Mouse (Mus musculus): Measurements from ENCODE around the gene Olfr1418.
A peak's percentile ranks its signal among the peaks of the same experiment; 100 is the strongest.
"Not testable (repeated sequence)": the region's sequence is repeated elsewhere in the genome, so short reads cannot be mapped to it uniquely, and the experiment has no call there.

The Olfr1418 gene

DNA sequence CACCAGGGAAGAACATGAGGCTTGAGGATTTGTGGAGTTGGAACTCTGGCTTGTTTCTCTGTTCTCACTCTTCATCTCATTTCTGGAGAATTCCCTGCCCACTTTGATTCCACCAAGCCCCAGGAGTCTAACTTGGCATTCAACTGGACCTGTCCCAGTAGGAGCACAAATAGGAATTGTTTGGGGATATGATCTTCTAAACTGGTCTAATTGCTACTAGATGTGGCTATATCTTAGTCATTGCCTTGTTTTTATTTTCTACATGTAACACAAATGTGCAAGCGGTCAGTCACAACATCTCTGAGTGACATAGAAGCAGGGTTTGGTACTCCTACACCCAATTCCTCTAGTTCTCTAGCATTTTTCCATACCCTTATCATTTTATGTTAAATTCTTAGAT, at the start of gene Olfr1418:
Gene Olfr1418, minus strand, starts transcription at position 101 of the 400 bp plus-strand sequence.
- no peak for DNase-seq

GRCm38 (mm10) chr19:11886265-11886664, 25.4 kb upstream of the Olfr1418 start, which contains the start of gene Olfr1420:
Gene Olfr1420 (plus strand): TSS chr19:11886565.
- DNase-seq = no peak

GRCm38 (mm10) chr19:11878404-11878803, 17.5 kb upstream of the Olfr1418 start:
- not testable (repeated sequence) for DNase-seq

DNA sequence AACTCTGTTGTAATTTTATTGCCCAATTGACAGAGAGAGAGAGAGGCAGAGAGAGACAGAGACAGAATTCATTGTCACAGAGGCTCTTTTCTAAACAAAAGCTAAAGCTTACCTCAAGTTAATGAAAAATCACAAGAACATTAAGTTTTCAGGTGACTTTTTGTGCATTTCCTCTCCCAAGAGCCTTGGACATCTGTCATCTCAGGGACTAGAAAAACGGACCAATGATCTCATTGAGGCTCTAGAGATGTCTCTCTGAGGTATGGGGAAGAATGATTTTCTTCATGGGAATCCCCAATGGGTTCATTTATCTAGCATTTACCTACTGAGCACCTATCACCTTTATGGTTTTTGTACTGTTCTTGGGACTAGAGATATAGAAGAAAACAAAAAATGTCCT, 14.1 kb upstream of the Olfr1418 start, which contains the start of gene Olfr1419:
Gene Olfr1419, minus strand, starts transcription at position 101 of the 400 bp plus-strand sequence.
- DNase-seq = no peak

- no peak for DNase-seq
Measured at GRCm38 (mm10) chr19:11867837-11868236, 7.0 kb upstream of the Olfr1418 start.

DNA sequence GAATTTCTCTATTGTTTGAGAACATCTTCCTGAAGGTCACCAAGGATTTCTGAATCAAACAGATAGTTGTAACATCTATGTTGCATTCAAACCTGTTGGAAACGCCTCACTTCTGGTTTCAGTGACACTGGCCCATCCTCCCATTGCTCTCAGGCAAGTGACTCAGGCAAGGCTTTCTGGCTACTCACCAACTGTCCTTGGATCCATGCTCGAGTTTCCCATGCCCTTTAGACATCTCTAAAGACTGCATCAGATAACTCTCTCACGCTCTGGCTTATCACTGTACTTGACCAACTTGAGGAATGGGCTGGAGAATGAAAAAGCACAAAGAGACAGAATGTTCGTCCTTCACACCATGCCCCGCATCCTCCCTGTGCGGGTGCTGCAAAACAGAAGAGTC, 4.4 kb downstream of the Olfr1418 start:
- no peak for DNase-seq

DNA sequence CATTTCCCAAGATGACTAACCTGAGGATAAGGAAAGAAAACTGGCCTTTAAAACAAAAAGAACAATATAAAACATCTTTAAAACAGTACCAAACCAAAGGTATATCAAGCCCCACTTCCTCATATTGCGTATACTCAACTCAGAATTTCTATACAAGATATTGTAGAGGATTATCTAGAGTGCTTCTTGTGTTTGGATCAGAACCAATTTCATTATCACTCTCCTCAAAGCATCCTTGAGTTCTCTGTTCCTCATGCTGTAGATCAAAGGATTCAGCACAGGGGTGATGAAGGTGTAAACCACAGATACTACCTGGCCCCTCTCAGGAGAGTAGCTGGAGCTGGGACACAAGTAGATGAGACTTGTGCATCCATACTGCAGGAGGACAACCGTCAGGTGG, 6.0 kb downstream of the Olfr1418 start:
- DNase-seq = no peak

GRCm38 (mm10) chr19:11852652-11853051, 8.2 kb downstream of the Olfr1418 start:
- no peak for DNase-seq

DNA sequence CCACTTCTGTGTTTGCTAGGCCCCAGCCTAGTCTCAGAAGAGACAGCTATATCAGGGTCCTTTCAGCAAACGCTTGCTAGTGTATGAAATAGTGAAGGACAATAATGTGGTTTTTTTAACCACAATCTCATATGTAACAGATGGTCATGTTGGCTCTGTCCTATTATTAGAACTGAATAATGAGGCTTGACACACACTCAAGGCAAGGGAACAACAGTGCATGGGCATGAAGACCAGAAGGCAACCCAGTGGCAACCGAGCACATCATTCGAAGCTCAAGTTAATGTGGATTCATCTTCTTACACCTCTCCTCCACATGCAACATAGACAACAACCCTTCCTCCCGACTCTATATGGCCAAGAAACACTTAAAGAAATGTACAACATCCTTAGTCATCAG, 14.5 kb downstream of the Olfr1418 start:
- peak; percentile 5 for DNase-seq

DNA sequence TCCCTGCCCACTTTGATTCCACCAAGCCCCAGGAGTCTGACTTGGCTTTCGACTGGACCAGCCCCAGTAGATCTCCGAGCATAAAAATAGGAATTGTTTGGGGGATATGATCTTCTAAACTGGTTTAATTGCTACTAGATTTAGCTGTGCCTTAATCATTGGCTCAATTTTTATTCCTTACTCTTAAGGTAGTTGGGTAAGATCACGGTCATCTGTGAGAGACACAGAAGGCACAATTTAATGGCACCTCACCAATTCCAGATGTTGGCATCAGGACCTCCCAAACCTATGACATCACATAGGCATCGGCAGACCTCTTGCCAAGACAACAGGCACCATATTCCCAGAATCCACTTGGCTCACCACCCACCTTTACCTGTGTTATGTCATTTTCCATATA, 21.7 kb downstream of the Olfr1418 start, which contains the start of gene Olfr1417:
Gene Olfr1417, minus strand, starts transcription at position 101 of the 400 bp plus-strand sequence.
- no peak for DNase-seq

DNA sequence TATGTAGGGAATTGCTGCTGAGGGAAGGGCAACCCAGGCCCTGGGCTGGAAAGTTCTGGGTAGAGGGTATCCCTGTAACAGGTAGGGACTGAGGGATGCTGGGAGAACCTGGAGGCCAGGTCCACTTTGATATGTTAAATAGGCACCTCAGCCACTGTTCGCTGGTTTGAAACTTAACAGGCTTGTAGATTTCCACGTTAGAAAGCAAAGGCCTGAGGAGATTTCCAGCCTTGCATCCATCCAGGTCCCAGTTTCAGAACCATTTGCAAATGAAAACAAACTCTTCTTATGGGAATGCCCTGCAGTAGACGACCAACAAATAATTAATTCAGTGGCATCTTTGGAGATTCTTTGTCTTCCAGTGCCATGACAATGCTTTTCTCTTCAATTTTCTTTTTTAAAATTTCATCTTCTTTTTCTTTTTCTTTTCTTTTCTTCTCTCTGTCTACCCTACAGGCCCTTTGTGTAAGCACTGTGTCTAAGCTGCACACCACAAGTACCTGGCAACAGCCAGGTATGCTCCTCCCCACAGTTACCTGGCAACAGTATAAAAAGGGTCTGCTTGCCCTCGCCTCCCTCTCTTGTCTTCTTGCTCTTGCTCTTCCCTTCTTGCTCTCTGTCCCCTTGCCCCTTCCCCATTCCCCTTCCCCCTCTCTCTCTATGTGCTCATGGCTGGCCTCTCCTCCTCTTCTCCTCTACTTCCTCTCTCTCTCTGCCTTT, 37.4 kb downstream of the Olfr1418 start:
- DNase-seq = no peak

GRCm38 (mm10) chr19:11820211-11820610, 40.7 kb downstream of the Olfr1418 start:
- peak; percentile 25 for DNase-seq

GRCm38 (mm10) chr19:11819800-11820199, 41.1 kb downstream of the Olfr1418 start:
- DNase-seq = peak; percentile 70

- DNase-seq = no peak
Measured at GRCm38 (mm10) chr19:11819143-11819700, 41.6 kb downstream of the Olfr1418 start, which contains the start of gene Stx3. Gene Stx3 (minus strand): TSS chr19:11819403.

DNA sequence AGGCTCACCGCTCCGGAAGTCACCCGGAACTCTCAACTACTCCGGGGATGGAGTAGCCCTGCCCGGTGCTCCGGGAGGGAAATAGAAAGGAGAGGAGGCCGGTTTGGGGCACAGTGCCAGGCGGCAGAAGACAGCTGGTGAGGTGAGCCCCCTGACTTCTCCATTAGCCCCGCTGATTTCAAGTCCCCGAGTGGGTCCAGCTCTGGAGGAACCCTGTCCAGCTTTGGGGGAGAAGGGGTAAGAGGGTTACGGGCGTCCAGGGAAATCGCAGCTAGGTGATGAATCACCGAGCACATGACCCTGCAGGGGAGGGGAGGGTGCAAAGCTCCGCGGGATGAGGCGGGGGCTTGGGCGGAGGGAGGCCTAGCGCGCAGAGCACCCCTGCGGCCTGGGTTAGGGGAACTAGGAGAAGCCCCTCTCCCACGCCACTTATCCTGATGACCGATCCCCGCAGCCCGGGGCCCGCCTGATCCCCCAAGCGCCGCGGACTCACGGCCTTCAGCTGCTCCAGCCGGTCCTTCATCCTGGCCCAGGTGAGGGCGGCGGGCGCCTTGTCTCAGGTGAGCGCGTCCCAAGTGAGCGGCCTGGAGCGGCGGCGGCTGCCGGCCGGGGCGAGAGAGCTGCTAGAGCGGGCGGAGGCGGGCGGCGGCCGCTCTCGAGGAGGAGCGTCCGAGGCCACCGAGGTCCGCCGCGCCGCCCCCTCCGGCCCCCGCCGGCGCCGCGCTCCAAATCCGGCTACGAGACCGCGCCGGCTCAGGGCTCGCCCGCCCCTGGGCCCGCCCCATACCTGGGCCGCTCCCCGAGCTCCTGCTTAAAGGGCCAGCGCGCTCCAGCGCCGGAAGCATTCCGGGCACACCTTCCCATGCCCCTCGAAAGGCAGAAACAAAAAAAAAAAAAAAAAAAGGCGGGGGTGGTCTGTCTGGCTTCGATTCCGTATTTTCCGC, 42.4 kb downstream of the Olfr1418 start:
- peak; percentile 81 for DNase-seq

- DNase-seq = no peak
Measured at GRCm38 (mm10) chr19:11817586-11817985, 43.3 kb downstream of the Olfr1418 start.

GRCm38 (mm10) chr19:11816706-11817105, 44.2 kb downstream of the Olfr1418 start:
- DNase-seq = no peak

GRCm38 (mm10) chr19:11814742-11815333, 46.0 kb downstream of the Olfr1418 start:
- DNase-seq = no peak

DNA sequence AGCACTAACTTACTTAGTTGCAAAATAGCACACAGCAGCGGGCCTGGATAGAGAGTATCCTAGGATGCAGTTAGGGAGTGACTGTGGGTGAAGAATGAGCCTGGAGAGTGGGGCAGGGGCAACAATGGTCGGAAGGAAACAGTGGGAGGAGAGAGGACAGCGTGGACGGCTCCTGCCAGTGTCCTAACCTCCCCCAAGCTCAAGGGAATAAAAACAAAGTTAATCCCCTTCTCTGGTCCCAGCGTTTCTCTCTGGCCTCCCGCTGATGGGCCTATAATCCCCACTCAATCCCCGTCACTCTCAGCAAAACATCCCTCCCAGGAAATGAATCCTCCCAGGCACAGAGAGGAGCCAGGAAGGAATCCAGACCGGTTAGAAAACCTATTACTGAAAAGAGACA, 47.2 kb downstream of the Olfr1418 start:
- DNase-seq = no peak

DNA sequence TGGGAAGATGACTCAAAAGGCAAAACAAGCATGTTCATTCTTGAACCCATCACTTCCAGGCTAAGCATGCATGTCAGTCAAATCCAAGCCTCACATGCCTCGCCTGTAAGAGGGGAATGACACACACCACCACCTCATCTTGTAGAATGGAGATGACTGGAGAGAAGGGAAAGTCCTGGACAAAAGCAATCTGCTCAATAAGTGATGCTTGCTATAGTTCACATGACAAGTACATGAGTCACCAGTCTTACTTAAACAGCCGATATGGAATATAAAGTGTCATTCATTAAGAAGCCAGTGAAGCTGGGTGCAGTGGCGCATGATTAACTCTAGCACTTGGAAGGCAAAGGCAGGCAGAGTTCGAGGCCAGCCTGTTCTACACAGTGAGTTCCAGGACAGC, 47.7 kb downstream of the Olfr1418 start:
- DNase-seq = no peak

- DNase-seq = no peak
Measured at GRCm38 (mm10) chr19:11811688-11812365, 49.0 kb downstream of the Olfr1418 start.

- DNase-seq = no peak
Measured at GRCm38 (mm10) chr19:11810856-11811255, 50.0 kb downstream of the Olfr1418 start.

All from cerebellum, adult 9-11 months (tissue).